Mouse (Mus musculus) forebrain, embryonic 11.5 days (tissue): ENCODE results near the gene Srm. TPM values are rescaled to one million over a fixed set of nuclear protein-coding genes. Genes with fewer than 3 reads are reported as not detected.

Source experiments
- ATAC-seq: fragments of 200-750 bp; cut with Nextera tagmentation; replicated peaks from 2 replicates; pipeline ENCODE4 v1.8.0; 2017; ENCODE audit warnings: moderate TSS enrichment; ENCODE audit not compliant: low FRiP score
- DNase-seq: peaks from one replicate; pipeline ENCODE4 v3.0.0-alpha.2; 2017; ENCODE audit warnings: low spot score
- H3K27ac ChIP-seq: fragments of 300-500 bp; sonication (generic); 2 replicates; pipeline ENCODE4 v1.5.1; 2014; ENCODE audit warnings: low read depth, low read length
- H3K27me3 ChIP-seq: fragments of 300-500 bp; sonication (generic); 2 replicates; pipeline ENCODE4 v1.6.1; 2014; ENCODE audit warnings: mild to moderate bottlenecking, low read length, mixed read lengths; ENCODE audit not compliant: control insufficient read depth, insufficient read depth
- H3K36me3 ChIP-seq: fragments of 300-500 bp; sonication (generic); 2 replicates; pipeline ENCODE4 v1.6.1; 2014; ENCODE audit warnings: mild to moderate bottlenecking, low read length, moderate library complexity, mixed read lengths; ENCODE audit not compliant: control insufficient read depth, insufficient read depth
- H3K4me1 ChIP-seq: fragments of 300-500 bp; sonication (generic); replicated peaks from 2 replicates; pipeline ENCODE4 v1.6.1; 2014; ENCODE audit warnings: low read length, mixed read lengths; ENCODE audit not compliant: control insufficient read depth, insufficient read depth
- H3K4me2 ChIP-seq: fragments of 300-500 bp; sonication (generic); 2 replicates; pipeline ENCODE4 v1.6.1; 2014; ENCODE audit warnings: low read depth, mild to moderate bottlenecking, low read length, moderate library complexity, mixed read lengths; ENCODE audit not compliant: severe bottlenecking
- H3K4me3 ChIP-seq: fragments of 300-500 bp; sonication (generic); 2 replicates; pipeline ENCODE4 v1.5.1; 2014; ENCODE audit warnings: low read depth, low read length
- H3K9ac ChIP-seq: fragments of 300-500 bp; sonication (generic); 2 replicates; pipeline ENCODE4 v1.6.1; 2014; ENCODE audit warnings: low read length
- H3K9me3 ChIP-seq: fragments of 300-500 bp; sonication (generic); 2 replicates; pipeline ENCODE4 v1.6.1; 2016; ENCODE audit warnings: low read length, mixed read lengths; ENCODE audit not compliant: control insufficient read depth
- WGBS: fragments of 180-500 bp; shearing (Covaris S2); extraction: QIAGEN DNeasy Blood & Tissue Kit; methylation state at CpG from one replicate; pipeline ENCODE4 v1.1.7; 2014; 5-methylcytosine and 5-hydroxymethylcytosine counted together
- polyA plus RNA-seq: library from polyadenylated mRNA; unstranded; fragments of >200 nt; fragmentation: Nextera tagmentation; extraction: Ambion mirVana; gene quantifications from 2 replicates; pipeline ENCODE4 v1.2.1, GENCODE M21; 2014

The Srm gene
- polyA plus RNA-seq, 1 experiment from 2014 or later = 206 TPM

DNA sequence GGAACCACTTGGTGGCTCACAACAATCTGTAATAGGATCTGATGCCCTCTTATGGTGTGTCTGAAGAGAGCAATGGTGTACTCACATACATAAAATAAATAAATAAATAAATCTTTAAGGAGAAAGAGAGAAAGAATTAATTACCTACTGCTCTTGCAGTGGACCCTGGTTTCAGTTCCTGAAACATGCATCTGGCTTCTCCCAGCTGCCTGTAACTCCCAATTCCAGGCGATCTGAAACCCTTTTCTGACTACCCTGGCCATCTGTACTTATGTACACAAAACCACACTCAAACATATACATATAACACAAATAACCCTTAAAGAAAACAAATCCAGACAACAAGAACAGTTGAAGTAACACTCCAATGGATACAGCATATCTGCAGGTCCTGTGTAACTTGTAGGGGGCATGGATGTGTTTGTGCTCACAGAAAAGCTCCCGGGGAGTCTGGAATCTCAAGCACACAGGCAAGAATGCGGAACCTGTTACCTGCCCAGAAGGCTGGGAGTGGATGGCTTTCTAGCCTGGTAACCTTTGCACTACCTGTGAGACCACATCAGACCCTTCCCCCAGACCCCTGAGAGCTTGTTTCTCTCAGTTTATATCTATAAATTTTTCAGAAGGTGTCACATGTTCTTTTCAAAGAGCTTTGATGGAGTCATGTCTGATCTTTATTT is 40.9 kb downstream of the Srm start:
- DNase-seq = no peak
- no peak for ATAC-seq
- H3K4me2 ChIP-seq = no peak overlapping the region
- H3K4me3 ChIP-seq = no peak overlapping the region
- H3K27me3 ChIP-seq = no peaks in the 10 kb centered on the region
- H3K36me3 ChIP-seq = no peaks in the 10 kb centered on the region
- WGBS = 83% methylated on average over 3 of the region's 3 CpGs
- H3K9me3 ChIP-seq = no peaks in the 10 kb centered on the region
- H3K27ac ChIP-seq = no peak overlapping the region
- no peaks in the 10 kb centered on the region; the same call in 1 of the 2 replicates for H3K4me1 ChIP-seq
- no peak overlapping the region for H3K9ac ChIP-seq

DNA sequence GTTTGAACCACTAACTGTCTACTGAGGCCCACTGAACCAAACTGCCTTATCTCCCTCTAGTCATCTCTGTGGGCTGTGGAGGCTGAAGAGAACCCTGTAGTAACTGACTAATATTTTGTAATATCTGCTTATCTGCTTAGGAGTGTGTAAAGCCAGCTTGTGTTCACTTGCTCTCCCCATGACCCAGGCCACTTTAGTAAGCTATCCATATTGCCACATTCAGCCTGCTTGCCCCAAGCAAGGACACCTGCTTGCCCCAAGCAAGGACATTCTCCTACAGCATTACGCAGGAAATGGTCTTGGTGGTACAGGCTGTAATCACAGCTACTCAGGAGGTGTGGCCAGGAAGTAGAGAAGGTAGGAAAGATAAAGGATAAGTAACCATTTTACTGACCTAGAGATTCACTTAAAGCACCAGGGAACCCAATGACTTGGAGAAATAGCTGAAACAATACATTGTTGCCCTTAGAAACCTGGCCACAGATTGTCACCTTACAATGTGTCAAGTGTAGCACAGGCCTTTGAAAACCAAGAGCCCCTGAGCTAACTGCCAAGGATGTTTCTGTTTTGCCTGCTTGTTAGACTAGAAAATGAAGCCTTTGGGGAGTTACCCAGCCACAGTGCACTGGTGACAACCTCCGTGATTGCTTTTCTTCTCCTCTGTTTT is 42.2 kb downstream of the Srm start:
- Histone ChIP-seq H3K27ac (no peak overlapping the region), H3K9ac (no peak overlapping the region), H3K27me3 (no peaks in the 10 kb centered on the region), H3K4me3 (no peak overlapping the region), H3K9me3 (no peaks in the 10 kb centered on the region), H3K4me2 (no peak overlapping the region), H3K4me1 (no peaks in the 10 kb centered on the region), H3K36me3 (no peaks in the 10 kb centered on the region)
- DNase-seq = no peak
- no peak for ATAC-seq
- 88% methylated on average over 2 of the region's 2 CpGs for WGBS

DNA sequence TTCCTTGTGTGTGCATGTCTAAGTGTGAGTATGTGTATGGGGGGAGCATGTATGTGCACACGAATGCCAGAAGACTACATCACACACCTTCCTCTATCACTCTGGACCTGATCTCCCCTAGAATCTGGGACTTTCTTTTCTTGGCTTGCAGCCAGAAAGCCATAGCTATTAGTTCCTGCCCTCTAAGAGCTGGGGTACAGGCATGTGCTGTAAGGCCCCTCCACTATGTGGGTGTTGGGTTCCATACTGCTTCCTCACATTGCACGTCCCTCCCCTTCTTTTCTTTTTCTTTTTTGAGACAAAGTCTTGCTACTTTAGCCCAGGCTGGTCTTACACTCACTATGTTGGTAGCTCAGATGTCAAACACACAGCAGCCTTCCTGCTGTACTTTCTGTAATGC is 44.0 kb downstream of the Srm start:
- no peak overlapping the region for H3K4me3 ChIP-seq
- no peaks in the 10 kb centered on the region for H3K27me3 ChIP-seq
- no peak overlapping the region for H3K4me2 ChIP-seq
- no peak overlapping the region for H3K9ac ChIP-seq
- H3K36me3 ChIP-seq = no peaks in the 10 kb centered on the region
- H3K4me1 ChIP-seq = no peaks in the 10 kb centered on the region
- no peak for DNase-seq
- H3K27ac ChIP-seq = no peak overlapping the region
- H3K9me3 ChIP-seq = no peaks in the 10 kb centered on the region
- no peak for ATAC-seq
- 87% methylated on average over 2 of the region's 2 CpGs for WGBS

DNA sequence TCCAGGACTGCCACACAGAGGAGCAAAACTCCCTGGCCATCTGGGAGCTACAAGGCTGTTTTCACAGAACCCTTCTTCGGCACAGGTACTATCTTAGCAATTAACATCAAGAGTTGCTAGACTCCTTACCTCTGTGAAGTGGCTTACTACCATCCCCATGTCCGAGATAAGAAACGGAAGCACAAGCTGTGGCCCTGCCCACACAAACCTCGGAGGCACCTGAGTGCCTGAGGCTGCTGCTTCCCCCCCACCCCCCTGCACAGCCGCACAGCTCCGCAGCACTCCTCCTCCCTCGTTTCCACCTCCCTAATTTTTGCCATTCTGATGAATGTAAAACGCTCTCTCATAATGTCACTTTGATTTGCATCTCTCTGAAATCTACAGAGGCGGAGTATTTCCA is 47.0 kb downstream of the Srm start:
- H3K36me3 ChIP-seq = no peaks in the 10 kb centered on the region
- H3K27me3 ChIP-seq = no peaks in the 10 kb centered on the region
- ATAC-seq (no peak), DNase-seq (no peak)
- WGBS = 67% methylated on average over 9 of the region's 9 CpGs
- no peak overlapping the region for H3K4me3 ChIP-seq
- H3K27ac ChIP-seq = no peak overlapping the region
- no peak overlapping the region for H3K9ac ChIP-seq
- H3K9me3 ChIP-seq = no peaks in the 10 kb centered on the region
- H3K4me1 ChIP-seq = no peaks in the 10 kb centered on the region
- no peak overlapping the region for H3K4me2 ChIP-seq

DNA sequence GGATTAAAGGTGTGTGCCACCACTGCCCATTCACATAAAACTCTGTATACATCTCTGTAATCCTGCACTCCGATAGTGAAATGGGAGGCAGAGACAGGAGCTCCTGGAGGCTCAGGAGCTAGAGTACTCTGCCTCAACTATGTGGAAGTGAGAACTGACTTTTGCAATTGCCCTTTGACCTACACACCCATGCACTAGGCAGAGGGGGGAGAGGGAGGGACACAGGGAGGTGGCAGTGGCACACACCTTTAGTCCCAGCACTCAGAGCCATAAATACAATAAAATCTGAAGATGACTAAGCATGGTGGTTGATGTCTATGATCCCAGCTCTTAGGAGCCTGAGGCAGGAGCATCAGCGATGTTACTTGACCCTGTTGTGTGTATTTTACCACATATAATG is 48.2 kb downstream of the Srm start:
- H3K9me3 ChIP-seq = no peaks in the 10 kb centered on the region
- H3K9ac ChIP-seq = no peak overlapping the region
- ATAC-seq (no peak), DNase-seq (no peak)
- no peaks in the 10 kb centered on the region for H3K27me3 ChIP-seq
- no peak overlapping the region for H3K4me2 ChIP-seq
- H3K36me3 ChIP-seq = no peaks in the 10 kb centered on the region
- no peaks in the 10 kb centered on the region; the same call in 1 of the 2 replicates for H3K4me1 ChIP-seq
- H3K4me3 ChIP-seq = no peak overlapping the region
- no peak overlapping the region for H3K27ac ChIP-seq
- WGBS = 83% methylated on average over 2 of the region's 2 CpGs

DNA sequence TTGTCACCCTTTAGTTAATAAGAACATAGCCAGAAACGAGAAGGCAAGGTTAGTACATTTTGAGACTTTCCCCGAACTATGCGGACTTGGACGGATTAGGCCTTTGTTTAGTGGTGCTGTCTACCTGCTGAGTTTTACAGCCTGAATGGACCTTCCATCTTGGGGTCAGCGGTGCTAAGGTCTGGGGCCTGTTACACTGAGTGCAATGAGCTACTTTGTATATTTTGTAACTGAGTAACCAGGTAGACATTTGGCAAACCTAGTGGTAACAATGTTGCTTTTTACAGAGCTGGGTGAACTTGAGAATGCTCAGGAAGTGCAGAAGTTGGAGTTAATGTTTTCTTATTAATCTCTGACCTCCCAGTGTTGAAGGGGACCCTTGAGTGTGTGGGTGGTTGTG is 49.8 kb downstream of the Srm start:
- H3K27ac ChIP-seq = no peak overlapping the region
- ATAC-seq = no peak

DNA sequence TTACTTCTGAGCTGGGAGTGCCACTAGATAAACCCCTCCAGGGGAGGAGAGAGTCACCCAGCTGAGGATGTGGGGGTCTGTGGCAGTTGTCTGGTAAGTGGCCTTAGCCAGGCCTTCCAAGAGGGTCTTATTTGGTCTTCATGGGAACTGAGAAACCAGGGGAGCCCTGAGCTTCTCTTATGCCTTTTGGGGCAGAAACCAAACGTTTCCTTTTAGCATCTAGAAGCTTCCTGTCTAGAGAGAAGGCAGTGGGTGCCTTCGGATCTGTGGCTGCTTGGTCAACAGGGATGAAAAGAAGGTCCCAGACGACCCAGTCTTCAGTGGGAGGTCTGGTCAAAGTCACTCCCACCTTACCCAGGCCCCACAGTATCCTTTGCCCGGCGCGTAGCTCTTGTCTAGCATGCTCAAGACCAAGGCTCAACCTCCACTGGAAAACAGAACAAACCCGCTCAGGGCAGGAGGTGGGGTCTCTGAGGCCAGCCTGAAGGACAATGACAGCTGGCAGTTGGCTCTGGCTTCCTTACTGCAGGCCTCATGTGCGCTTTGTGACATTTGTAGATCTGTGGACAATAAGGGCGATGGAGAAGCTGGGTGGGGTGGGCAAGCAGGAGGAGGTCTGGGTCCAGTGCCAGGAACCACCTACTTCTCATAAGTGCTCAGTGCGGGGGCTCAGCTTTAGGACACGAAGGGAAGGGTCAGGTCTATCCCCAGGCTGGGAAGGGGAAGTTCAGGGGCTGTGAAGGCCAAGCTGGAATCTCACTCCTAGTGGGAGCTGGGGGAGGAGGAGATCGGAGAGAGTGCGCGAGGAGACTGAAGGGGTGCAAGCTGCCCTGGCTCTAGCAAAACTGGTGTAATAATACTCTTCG is 52.2 kb downstream of the Srm start, which contains the start of gene Gm572:
Gene Gm572 (plus strand): TSS at position 27 of the 866 bp plus-strand sequence.
- Histone ChIP-seq H3K27me3 (no peaks in the 10 kb centered on the region), H3K27ac (no peak within 1 kb of the TSS), H3K9me3 (no peaks in the 10 kb centered on the region), H3K4me1 (no peaks in the 10 kb centered on the region; the same call in 1 of the 2 replicates), H3K4me2 (peak within 1 kb of the TSS; percentile 31; the same call in 1 of the 2 replicates), H3K4me3 (no peak within 1 kb of the TSS), H3K9ac (no peak within 1 kb of the TSS), H3K36me3 (no peaks in the 10 kb centered on the region)
- DNase-seq (no peak), ATAC-seq (0 out of 2 replicates have a peak, but pooled peaks have one; percentile 18)
- WGBS = 69% methylated on average over 15 of the region's 15 CpGs

More for the DNA sequence above, 49.8 kb downstream of the Srm start:
- no peaks in the 10 kb centered on the region; the same call in 1 of the 2 replicates for H3K4me1 ChIP-seq
- DNase-seq = no peak
- no peaks in the 10 kb centered on the region for H3K9me3 ChIP-seq
- no peaks in the 10 kb centered on the region for H3K36me3 ChIP-seq
- no peak overlapping the region for H3K4me3 ChIP-seq
- H3K9ac ChIP-seq = no peak overlapping the region
- 81% methylated on average over 5 of the region's 5 CpGs for WGBS
- H3K4me2 ChIP-seq = no peak overlapping the region
- no peaks in the 10 kb centered on the region for H3K27me3 ChIP-seq

DNA sequence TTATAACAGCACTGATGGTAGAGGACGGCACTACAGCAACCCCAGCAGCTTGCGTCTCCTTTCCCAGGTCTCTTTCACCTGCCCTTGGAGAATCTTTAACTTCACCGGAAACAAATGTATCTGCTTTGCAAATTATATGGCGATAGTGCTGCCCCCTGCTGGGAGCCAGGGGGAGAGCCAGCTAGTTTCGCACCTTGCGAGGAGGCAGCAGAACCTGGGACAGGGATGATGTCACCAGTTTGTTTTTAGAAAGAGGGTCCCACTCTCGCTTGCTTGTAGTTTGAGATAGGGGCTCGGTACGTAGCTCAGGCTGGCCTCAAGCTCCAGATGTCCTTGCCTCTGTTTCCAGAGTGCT is 52.8 kb downstream of the Srm start:
- H3K9me3 ChIP-seq = no peaks in the 10 kb centered on the region
- no peaks in the 10 kb centered on the region for H3K27me3 ChIP-seq
- ATAC-seq (0 out of 2 replicates have a peak, but pooled peaks have one; percentile 12), DNase-seq (peak; percentile 88)
- peak overlapping the region; percentile 31; the same call in 1 of the 2 replicates for H3K4me2 ChIP-seq
- H3K4me1 ChIP-seq = no peaks in the 10 kb centered on the region; the same call in 1 of the 2 replicates
- no peaks in the 10 kb centered on the region for H3K36me3 ChIP-seq
- no peak overlapping the region for H3K9ac ChIP-seq
- WGBS = 9% methylated on average over 9 of the region's 9 CpGs
- no peak overlapping the region for H3K27ac ChIP-seq
- no peak overlapping the region for H3K4me3 ChIP-seq
